Mouse (Mus musculus): Measurements from ENCODE around the gene Fcer1g. TPM values are rescaled to one million over a fixed set of nuclear protein-coding genes. Genes with fewer than 3 reads are reported as not detected.

Fcer1g gene
- polyA plus RNA-seq, 1 experiment, result 46.8 TPM

DNA sequence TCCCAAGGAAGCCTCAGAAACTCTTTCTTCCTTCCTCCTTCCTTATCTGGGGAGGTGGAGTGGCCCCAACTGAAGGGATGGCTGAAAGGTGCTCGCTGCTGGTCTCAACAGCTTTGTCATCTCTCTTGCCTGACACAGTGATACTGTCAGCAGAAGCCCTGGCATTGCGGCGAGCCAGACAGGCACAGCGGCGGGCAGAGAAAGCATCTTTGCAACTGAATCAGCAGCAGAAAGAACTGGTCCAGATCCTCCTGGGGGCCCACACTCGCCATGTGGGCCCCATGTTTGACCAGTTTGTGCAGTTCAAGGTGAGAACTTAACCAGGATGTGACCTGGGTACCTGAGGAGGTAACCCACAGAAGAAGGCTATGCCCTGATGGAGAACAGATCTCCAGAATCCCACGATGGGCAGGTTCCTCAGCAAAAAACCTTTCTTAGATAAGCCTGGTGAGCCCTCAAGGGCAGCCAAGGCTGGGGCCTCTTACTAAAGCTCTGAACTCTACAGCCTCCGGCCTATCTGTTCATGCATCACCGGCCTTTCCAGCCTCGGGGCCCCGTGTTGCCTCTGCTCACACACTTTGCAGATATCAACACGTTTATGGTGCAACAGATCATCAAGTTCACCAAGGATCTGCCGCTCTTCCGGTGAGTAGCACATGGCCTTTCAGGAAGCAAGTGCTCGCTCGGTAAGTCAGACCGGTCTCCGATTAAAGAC, 17.8 kb downstream of the Fcer1g start:
- Histone ChIP-seq H3K4me1 (ENCODE audit: control insufficient read depth, insufficient read depth, low read length) (peaks cover 2% of the 10 kb centered on the region; the same call in 1 of the 2 replicates), H3K27ac (ENCODE audit: insufficient read depth, low read depth, low read length) (no peak overlapping the region), H3K27me3 (replicated peaks; ENCODE audit: control insufficient read depth, insufficient read depth, low read length) (no peaks in the 10 kb centered on the region), H3K4me3 (ENCODE audit: insufficient read depth, low read depth, low read length) (no peak overlapping the region), H3K36me3 (ENCODE audit: control insufficient read depth, insufficient read depth, low read length) (no peaks in the 10 kb centered on the region)
- TF ChIP-seq CTCF (conservative IDR thresholded peaks at IDR 0.05; ENCODE audit: insufficient read depth, insufficient read length, low read depth, low read length) (no peak), POLR2A (IDR thresholded peaks at IDR 0.05; ENCODE audit: low read depth, low read length) (no peak)
- WGBS, result 79% methylated on average over 18 of the region's 18 CpGs
- no peak for DNase-seq

DNA sequence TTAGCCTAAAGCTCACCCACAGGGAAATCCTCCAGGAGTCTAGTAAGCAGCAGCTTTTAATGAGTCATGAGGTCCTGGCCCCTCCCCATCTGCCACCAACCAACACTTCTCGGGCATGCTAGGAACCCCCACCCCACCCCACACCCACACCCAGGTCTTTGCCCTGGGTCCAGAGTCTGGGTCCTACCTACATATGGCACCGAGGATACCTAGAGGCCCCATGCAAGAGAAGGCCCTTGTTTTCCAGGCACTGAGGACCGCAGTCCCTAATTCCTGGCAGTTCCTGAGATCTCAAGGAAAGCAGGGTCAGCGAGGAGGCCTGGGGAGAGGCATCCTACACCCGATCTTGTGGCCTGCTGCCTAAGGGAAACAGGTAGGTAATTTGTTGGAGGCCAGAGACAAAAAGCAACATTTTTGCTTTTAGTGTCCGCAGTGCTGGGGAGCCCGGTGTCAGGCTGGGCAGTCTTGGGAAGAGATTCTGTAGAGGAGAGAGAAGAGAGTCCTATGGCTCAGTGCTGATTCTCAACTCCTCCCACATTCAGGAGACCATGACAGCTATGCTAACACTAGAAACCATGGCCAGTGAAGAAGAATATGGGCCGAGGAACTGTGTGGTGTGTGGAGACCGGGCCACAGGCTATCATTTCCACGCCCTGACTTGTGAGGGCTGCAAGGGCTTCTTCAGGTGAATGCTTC, 20.2 kb downstream of the Fcer1g start, which contains the start of gene Nr1i3:
Gene Nr1i3 (plus strand): TSS at position 170 of the 696 bp plus-strand sequence.
- no peak for DNase-seq
- H3K4me3 ChIP-seq (ENCODE audit: insufficient read depth, low read depth, low read length), result no peak within 1 kb of the TSS

DNA sequence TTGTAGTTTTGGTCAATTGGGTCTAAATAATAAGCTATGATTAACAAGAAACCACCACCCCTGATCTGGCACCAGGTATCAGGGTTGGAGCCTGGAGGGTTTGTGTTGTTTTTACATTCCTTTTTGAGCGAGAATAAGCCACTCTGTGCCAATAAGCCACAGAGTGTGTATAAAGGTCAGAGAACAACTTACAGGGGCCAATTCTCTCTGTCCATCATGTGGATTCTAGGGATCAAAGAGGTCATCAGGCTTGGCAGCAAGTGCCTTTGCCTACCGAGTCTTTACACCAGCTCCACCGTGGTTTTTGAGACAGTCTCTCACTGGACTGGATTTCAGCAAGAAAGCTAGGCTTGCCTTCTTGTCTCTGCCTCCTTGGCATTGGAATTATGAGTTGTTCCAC, 21.3 kb downstream of the Fcer1g start:
- Histone ChIP-seq H3K4me1 (ENCODE audit: control insufficient read depth, insufficient read depth, low read length) (no peaks in the 10 kb centered on the region), H3K36me3 (ENCODE audit: control insufficient read depth, insufficient read depth, low read length) (no peaks in the 10 kb centered on the region), H3K27me3 (replicated peaks; ENCODE audit: control insufficient read depth, insufficient read depth, low read length) (no peaks in the 10 kb centered on the region), H3K27ac (ENCODE audit: insufficient read depth, low read depth, low read length) (no peak overlapping the region), H3K4me3 (ENCODE audit: insufficient read depth, low read depth, low read length) (no peak overlapping the region)
- WGBS, result 30% methylated on average over 3 of the region's 3 CpGs
- TF ChIP-seq POLR2A (IDR thresholded peaks at IDR 0.05; ENCODE audit: low read depth, low read length) (no peak), CTCF (conservative IDR thresholded peaks at IDR 0.05; ENCODE audit: insufficient read depth, insufficient read length, low read depth, low read length) (no peak)
- DNase-seq, result no peak

More for the DNA sequence above, 20.2 kb downstream of the Fcer1g start, which contains the start of gene Nr1i3:
- TF ChIP-seq POLR2A (IDR thresholded peaks at IDR 0.05; ENCODE audit: low read depth, low read length), result no peak
- no peak for TF ChIP-seq CTCF (conservative IDR thresholded peaks at IDR 0.05; ENCODE audit: insufficient read depth, insufficient read length, low read depth, low read length)
- Histone ChIP-seq H3K4me1 (ENCODE audit: control insufficient read depth, insufficient read depth, low read length) (no peaks in the 10 kb centered on the region), H3K27me3 (replicated peaks; ENCODE audit: control insufficient read depth, insufficient read depth, low read length) (no peaks in the 10 kb centered on the region), H3K36me3 (ENCODE audit: control insufficient read depth, insufficient read depth, low read length) (no peaks in the 10 kb centered on the region), H3K27ac (ENCODE audit: insufficient read depth, low read depth, low read length) (no peak within 1 kb of the TSS)
- WGBS, result 70% methylated on average over 10 of the region's 10 CpGs

DNA sequence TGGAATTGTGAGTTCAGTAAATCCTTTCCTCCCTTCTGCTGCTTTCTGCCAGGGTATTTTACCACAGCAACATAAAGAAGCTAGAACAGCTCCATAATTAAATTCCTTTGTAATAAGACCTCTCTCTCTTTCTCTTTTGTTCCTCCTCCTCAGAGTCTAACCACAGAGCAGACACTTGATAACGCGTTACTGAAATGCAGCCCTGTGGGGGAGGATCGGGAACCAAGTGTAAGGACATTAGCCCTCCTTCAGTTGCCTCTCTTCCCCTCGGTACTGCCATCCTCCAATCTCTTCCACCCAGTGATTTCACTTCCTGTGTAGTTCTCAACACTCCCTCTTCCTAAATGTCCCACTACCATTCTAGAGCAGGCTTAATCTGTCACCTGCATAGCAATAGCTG, 24.8 kb downstream of the Fcer1g start:
- H3K4me1 ChIP-seq (ENCODE audit: control insufficient read depth, insufficient read depth, low read length), result no peaks in the 10 kb centered on the region
- H3K4me3 ChIP-seq (ENCODE audit: insufficient read depth, low read depth, low read length), result no peak overlapping the region
- TF ChIP-seq POLR2A (IDR thresholded peaks at IDR 0.05; ENCODE audit: low read depth, low read length), result no peak
- TF ChIP-seq CTCF (conservative IDR thresholded peaks at IDR 0.05; ENCODE audit: insufficient read depth, insufficient read length, low read depth, low read length), result no peak
- WGBS, result 30% methylated on average over 4 of the region's 4 CpGs
- no peak for DNase-seq
- no peaks in the 10 kb centered on the region for H3K27me3 ChIP-seq (replicated peaks; ENCODE audit: control insufficient read depth, insufficient read depth, low read length)
- H3K36me3 ChIP-seq (ENCODE audit: control insufficient read depth, insufficient read depth, low read length), result no peaks in the 10 kb centered on the region
- no peak overlapping the region for H3K27ac ChIP-seq (ENCODE audit: insufficient read depth, low read depth, low read length)

DNA sequence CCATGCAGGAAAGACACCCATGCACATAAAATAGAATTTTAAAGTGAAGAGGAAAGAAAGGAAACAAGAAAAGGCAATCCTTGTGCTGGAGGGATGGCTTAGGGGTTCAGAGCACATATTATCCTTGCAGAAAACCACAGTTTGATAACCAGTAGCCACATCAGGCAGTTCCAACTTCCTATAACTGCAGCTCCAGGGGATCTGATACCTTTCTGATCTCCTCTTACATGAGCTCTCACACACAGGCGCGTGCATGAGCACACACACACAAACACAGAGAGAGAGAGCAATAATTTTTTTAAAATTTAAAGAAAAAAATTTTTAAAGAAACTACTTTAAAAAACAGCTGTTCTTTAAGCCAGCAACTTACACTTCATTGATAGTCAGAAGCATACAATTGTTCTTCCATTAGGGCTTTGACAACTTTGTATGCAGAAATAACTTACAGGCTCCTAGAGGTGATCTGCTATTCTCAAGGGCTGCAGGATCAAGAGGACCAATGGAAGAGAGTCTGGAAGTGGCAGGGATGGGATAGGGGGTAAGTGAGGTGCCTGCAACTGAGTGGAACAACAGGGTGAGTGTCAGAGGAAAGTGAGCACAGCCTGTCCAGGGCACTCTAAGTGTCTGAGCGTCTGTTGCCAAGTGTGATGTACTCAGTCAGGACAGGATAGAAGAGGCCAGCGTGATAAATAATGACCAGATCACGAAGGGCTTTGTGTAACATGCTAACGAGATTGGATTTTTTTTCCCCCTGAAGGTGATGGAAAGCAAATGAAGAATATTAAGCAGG, 28.3 kb downstream of the Fcer1g start:
- TF ChIP-seq CTCF (conservative IDR thresholded peaks at IDR 0.05; ENCODE audit: insufficient read depth, insufficient read length, low read depth, low read length), result no peak
- no peak for TF ChIP-seq POLR2A (IDR thresholded peaks at IDR 0.05; ENCODE audit: low read depth, low read length)
- H3K36me3 ChIP-seq (ENCODE audit: control insufficient read depth, insufficient read depth, low read length), result no peaks in the 10 kb centered on the region
- H3K27me3 ChIP-seq (replicated peaks; ENCODE audit: control insufficient read depth, insufficient read depth, low read length), result no peaks in the 10 kb centered on the region
- H3K4me3 ChIP-seq (ENCODE audit: insufficient read depth, low read depth, low read length), result no peak overlapping the region
- no peaks in the 10 kb centered on the region for H3K4me1 ChIP-seq (ENCODE audit: control insufficient read depth, insufficient read depth, low read length)
- 74% methylated on average over 6 of the region's 6 CpGs for WGBS
- no peak for DNase-seq
- no peak overlapping the region for H3K27ac ChIP-seq (ENCODE audit: insufficient read depth, low read depth, low read length)

DNA sequence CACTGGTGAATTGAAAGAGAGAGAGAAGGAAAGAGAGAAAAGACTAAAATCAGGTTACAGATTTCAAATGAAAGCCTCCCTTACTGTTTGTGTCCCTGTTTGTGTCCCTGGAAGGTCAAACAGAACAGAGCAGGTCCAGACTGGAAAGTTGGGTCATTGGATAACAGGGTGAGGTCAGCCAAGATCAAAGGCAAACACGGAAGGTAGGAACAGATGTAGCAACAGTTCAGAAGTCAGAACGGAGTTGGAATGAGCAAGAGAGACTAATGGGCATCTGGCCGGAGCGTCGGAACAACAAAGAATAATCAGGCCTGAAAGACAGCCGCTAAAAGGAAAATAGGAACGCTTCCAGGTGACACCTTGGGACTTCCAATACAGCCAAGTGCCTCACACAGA, 29.9 kb downstream of the Fcer1g start:
- no peaks in the 10 kb centered on the region for H3K4me1 ChIP-seq (ENCODE audit: control insufficient read depth, insufficient read depth, low read length)
- no peaks in the 10 kb centered on the region for H3K36me3 ChIP-seq (ENCODE audit: control insufficient read depth, insufficient read depth, low read length)
- no peaks in the 10 kb centered on the region for H3K27me3 ChIP-seq (replicated peaks; ENCODE audit: control insufficient read depth, insufficient read depth, low read length)
- 35% methylated on average over 7 of the region's 7 CpGs for WGBS
- TF ChIP-seq POLR2A (IDR thresholded peaks at IDR 0.05; ENCODE audit: low read depth, low read length) (no peak), CTCF (conservative IDR thresholded peaks at IDR 0.05; ENCODE audit: insufficient read depth, insufficient read length, low read depth, low read length) (no peak)
- no peak overlapping the region for H3K27ac ChIP-seq (ENCODE audit: insufficient read depth, low read depth, low read length)
- peak; percentile 52 for DNase-seq
- H3K4me3 ChIP-seq (ENCODE audit: insufficient read depth, low read depth, low read length), result no peak overlapping the region

All from kidney, adult 2 months (tissue).